Mouse (Mus musculus) cerebellum, adult 2 months (tissue): ENCODE measurements around the gene Akap2. TPM values are rescaled to one million over a fixed set of nuclear protein-coding genes. Genes with fewer than 3 reads are reported as not detected.

ENCODE experiments used
- DNase-seq, 2 experiments: peaks; one replicate each; pipeline ENCODE4 v3.0.0; 2021
- H3K27ac ChIP-seq: fragments of 200-500 bp; 2 replicates; pipeline ENCODE4 v1.5.1; 2012; ENCODE audit warnings: low read length, control low read depth, inconsistent platforms; ENCODE audit not compliant: insufficient read depth
- H3K27me3 ChIP-seq: fragments of 200-500 bp; 2 replicates; pipeline ENCODE4 v1.6.1; 2012; ENCODE audit warnings: inconsistent platforms, mild to moderate bottlenecking, low read length, moderate library complexity; ENCODE audit not compliant: control insufficient read depth, insufficient read depth
- H3K4me1 ChIP-seq: fragments of 200-500 bp; 2 replicates; pipeline ENCODE4 v1.6.1; 2011; ENCODE audit warnings: low read length; ENCODE audit not compliant: control insufficient read depth, insufficient read depth
- H3K4me3 ChIP-seq: fragments of 200-500 bp; replicated peaks from 2 replicates; pipeline ENCODE3; 2011; ENCODE audit warnings: mild to moderate bottlenecking, low read depth, low read length, control low read depth; ENCODE audit not compliant: insufficient read depth
- CTCF ChIP-seq: fragments of 200-500 bp; IDR thresholded peaks from 2 replicates; pipeline ENCODE4 v1.5.1; 2011; ENCODE audit warnings: low read depth, mild to moderate bottlenecking, control low read depth, low read length, moderate library complexity, borderline replicate concordance; ENCODE audit not compliant: insufficient read depth
- POLR2A ChIP-seq: fragments of 200-500 bp; IDR thresholded peaks from 2 replicates; pipeline ENCODE4 v1.6.1; 2011; ENCODE audit warnings: low read length, control low read depth, borderline replicate concordance; ENCODE audit not compliant: insufficient read depth
- WGBS: fragments of 180-500 bp; shearing (Covaris S2); methylation state at CpG from one replicate; pipeline ENCODE4 v1.1.7; 2018; 5-methylcytosine and 5-hydroxymethylcytosine counted together
- polyA plus RNA-seq: library from polyadenylated mRNA; depleted of rRNA; stranded (reverse); fragments of >200 nt; gene quantifications from 2 replicates; pipeline ENCODE4 v1.2.3, GENCODE M21; 2012

Akap2 gene
- polyA plus RNA-seq, 1 experiment: 33.6 TPM

DNA sequence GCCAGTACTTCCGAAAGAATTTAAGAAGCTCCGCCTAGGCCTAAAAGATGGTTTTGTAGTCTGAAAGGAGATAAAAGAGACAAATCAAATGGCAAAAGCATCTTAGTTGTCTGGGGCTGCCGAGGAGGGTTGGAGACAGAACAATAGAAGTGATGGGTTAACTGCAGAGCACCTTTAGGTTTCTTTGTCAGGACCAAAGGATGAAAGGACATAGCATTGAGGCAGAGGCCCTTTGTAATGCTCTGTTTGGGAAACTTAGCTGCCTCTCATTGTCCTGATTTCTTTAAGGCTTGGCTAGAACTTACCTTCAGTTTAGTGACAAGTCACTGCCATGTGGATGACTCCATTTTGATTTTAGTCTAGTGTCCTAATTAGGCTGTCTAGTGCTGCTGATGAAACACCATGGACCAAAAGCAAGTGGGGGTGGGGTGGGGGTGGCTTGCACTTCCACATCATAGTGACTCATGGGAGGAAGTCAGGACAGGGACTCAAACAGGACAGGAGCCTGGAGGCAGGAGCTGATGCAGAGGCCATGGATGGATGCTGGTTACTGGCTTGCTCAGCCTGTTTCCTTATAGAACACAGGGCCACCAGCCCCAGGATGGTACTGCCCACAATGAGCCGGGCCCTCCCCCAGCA, 52.8 kb downstream of the Akap2 start:
- Histone ChIP-seq H3K4me3 (no peak overlapping the region), H3K27me3 (no peaks in the 10 kb centered on the region), H3K27ac (no peak overlapping the region), H3K4me1 (no peaks in the 10 kb centered on the region)
- no peak for DNase-seq
- no peak for TF ChIP-seq CTCF
- no peak for TF ChIP-seq POLR2A
- 72% methylated on average over 4 of the region's 4 CpGs for WGBS

DNA sequence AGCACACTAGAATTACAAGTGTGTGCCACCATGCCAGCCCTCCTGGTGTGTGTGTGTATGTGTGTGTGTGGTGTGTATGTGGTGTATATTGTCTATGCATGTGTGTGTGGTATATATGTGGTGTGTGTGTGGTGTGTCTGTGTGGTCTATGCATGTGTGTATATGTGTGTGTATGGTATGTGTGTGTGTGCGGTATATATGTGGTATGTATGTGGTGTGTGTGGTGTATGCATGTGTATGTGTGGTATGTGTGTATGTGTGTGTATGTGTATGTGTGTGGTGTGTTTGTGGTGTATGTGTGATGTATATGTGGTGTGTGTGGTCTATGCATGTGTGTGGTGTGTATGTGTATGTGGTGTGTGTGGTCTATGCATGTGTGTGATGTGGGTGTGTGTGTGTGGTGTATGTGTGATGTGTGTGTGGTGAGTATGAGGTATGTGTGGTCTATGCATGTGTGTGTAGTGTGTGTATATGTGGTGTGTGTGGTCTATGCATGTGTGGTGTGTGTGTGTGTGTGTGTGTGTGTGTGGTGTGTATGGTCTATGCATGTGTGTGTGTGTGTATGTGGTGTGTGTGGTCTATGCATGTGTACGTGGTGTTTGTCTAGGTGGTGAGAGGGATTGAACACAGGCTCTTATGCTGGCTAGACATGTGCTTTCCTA, 54.2 kb downstream of the Akap2 start:
- DNase-seq: no peak
- Histone ChIP-seq H3K4me1 (no peaks in the 10 kb centered on the region), H3K4me3 (no peak overlapping the region), H3K27me3 (no peaks in the 10 kb centered on the region), H3K27ac (no peak overlapping the region)
- WGBS: 100% methylated on average over 2 of the region's 2 CpGs
- TF ChIP-seq POLR2A: no peak
- TF ChIP-seq CTCF: no peak

DNA sequence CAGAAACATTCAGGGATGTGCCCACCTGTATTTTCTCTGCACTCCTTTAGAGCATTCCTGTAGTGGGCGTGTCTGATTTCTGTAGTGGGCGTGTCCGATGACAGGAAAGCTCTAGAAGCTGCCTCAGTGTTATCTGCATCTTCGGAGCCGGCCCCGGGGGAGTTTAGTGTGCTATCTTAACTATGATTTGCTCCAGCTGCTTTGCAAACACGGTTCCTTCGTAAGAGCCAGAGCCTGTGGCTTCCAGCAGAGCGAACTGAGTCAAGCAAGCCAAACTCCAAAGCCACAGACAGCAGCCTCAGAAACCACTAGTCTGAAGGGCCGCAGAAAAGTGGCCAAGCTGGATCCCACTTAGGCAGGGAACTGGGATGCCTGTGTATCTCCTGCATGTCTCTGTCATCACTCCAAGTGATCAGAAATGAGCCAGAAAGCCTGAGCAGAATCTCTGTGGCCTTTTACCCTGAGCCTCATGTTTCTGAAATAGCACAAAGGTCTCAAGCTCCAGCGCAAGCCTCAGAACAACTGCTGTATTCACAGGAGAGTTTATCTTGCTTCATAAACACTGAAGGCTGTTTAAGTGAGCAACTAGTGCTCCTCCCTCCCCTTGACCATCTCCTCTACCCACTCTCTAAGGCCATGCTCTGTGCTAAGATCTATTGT, 55.5 kb downstream of the Akap2 start:
- Histone ChIP-seq H3K4me1 (no peaks in the 10 kb centered on the region), H3K4me3 (no peak overlapping the region), H3K27ac (no peak overlapping the region), H3K27me3 (no peaks in the 10 kb centered on the region)
- TF ChIP-seq CTCF (no peak), POLR2A (no peak)
- WGBS: 43% methylated on average over 11 of the region's 11 CpGs
- no peak for DNase-seq

GRCm38 (mm10) chr4:57774517-57774916, 57.1 kb downstream of the Akap2 start:
- WGBS: 73% methylated on average over 4 of the region's 4 CpGs
- Histone ChIP-seq H3K27ac (no peak overlapping the region), H3K4me1 (no peaks in the 10 kb centered on the region), H3K27me3 (no peaks in the 10 kb centered on the region), H3K4me3 (no peak overlapping the region)
- no peak for TF ChIP-seq CTCF
- no peak for TF ChIP-seq POLR2A
- DNase-seq: no peak

- DNase-seq: no peak
- no peaks in the 10 kb centered on the region for H3K4me1 ChIP-seq
Measured at GRCm38 (mm10) chr4:57775582-57775981, 58.1 kb downstream of the Akap2 start.

DNA sequence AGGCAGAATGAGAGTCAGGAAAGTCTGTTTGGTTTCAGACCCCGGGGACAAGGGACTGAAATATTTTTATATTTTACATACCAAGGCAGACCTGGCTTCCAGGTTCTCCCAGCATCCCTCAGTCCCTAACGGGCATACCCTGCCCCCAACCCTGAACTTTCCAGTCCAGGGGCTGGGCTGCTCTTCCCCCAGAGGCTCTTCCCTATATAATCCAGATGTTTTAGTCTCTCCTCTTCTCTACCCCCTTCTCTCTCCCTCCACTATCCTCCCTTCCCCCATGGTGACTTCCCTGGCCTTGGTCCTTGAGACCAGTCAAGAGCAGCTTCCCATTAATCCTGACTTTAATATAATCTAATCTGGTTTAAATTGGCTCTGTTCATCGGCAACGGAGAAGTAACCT, 62.9 kb downstream of the Akap2 start:
- Histone ChIP-seq H3K4me3 (no peak overlapping the region), H3K27me3 (no peaks in the 10 kb centered on the region; the same call in 1 of the 2 replicates), H3K27ac (no peak overlapping the region), H3K4me1 (no peaks in the 10 kb centered on the region)
- DNase-seq: no peak
- TF ChIP-seq POLR2A: no peak
- TF ChIP-seq CTCF: no peak
- WGBS: 52% methylated on average over 4 of the region's 4 CpGs

More at GRCm38 (mm10) chr4:57775582-57775981, 58.1 kb downstream of the Akap2 start:
- Histone ChIP-seq H3K4me3 (no peak overlapping the region), H3K27ac (no peak overlapping the region), H3K27me3 (no peaks in the 10 kb centered on the region)
- TF ChIP-seq CTCF (no peak), POLR2A (no peak)

GRCm38 (mm10) chr4:57780833-57781641, 63.6 kb downstream of the Akap2 start:
- no peak overlapping the region for H3K27ac ChIP-seq
- TF ChIP-seq POLR2A: no peak
- no peak for TF ChIP-seq CTCF
- no peaks in the 10 kb centered on the region for H3K4me1 ChIP-seq
- DNase-seq: no peak
- WGBS: 19% methylated on average over 20 of the region's 20 CpGs
- no peaks in the 10 kb centered on the region; the same call in 1 of the 2 replicates for H3K27me3 ChIP-seq
- no peak overlapping the region for H3K4me3 ChIP-seq
